Mouse (Mus musculus) liver, adult (tissue): ENCODE results near the gene Dgcr2.

ENCODE experiments used
- GATA4 ChIP-seq: IDR thresholded peaks from 2 replicates; pipeline ENCODE4 v1.6.1; 2014; ENCODE audit warnings: mild to moderate bottlenecking, low read length; ENCODE audit not compliant: insufficient replicate concordance

The Dgcr2 gene

DNA sequence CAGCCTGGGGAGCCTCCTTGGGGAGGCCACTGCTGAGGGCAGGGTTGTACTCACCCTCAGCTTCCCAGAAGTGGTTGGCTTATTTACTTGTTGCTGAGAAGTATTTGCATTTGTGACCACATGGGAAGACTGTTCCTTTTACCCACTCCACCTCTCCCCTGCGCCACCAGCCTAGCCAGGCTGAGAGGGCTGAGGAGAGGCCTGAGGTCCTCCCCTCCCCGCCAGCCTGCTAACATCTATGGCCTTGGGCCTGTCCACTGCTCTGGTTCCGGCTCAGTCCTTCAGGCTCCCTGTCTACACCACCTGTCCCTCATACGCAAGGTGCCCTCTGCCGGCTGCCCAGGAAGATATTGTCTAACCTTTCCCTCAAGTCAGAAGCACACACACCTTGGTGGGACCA is 102.7 kb downstream of the Dgcr2 start:
- TF ChIP-seq GATA4: no peak

GRCm38 (mm10) chr16:17794047-17794446 is 104.3 kb downstream of the Dgcr2 start:
- TF ChIP-seq GATA4: no peak

DNA sequence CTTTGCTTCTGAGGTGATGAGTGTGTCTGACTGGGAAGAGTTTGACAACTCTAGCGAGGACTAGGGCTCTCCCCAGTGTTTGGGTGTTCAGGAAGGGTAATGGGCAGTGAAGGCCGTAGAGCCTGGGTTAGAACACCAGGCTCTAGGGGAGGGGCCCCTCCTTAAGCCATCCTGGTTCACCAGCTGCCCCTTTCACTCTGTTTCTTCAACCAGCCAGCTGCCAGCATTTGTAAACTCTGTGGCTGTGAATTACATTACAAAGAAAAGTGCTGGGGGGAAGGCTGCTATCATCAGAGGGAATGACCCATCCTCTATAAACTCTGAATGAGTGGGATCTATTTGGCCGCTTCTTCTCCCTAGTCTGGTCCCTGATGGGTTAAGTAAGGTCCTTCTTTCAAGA is 105.6 kb downstream of the Dgcr2 start:
- TF ChIP-seq GATA4: no peak
